10 mouse cellular contexts compared by ENCODE assay signal in genomic region chr11:81053826-81054225, GRCm38 (mm10).
"Had no signal": no experiment of that assay in that cellular context is flagged by ENCODE, and none has a peak within 500 bp of the region (broad histone marks: within the 10 kb centered on the region; RNA-seq: fewer than 3 reads in every experiment).

No protein-coding gene starts in this region.

- DNase-seq: kidney, adult 2 months; kidney, postnatal 14 days; liver; liver, embryonic 13.5 days; liver, postnatal 0 days; lung, postnatal 14 days; retina, postnatal 1 day; spleen, adult 18-20 months; thymus, adult 2 months; thymus, postnatal 25 days had no signal
